Mouse (Mus musculus): Measurements from ENCODE around the gene Zfp367.

GRCm38 (mm10) chr13:64152241-64152669 lies 747 bp downstream of the Zfp367 start:
- TF ChIP-seq CTCF (IDR thresholded peaks at IDR 0.05; ENCODE audit: borderline replicate concordance, insufficient read depth, low read length) (no peak), POLR2A (IDR thresholded peaks at IDR 0.05; ENCODE audit: low read depth, low read length) (peak; percentile 49)
